Mouse (Mus musculus): ENCODE measurements around the gene Gm597. TPM values are rescaled to one million over a fixed set of nuclear protein-coding genes. Genes with fewer than 3 reads are reported as not detected.

Gene Gm597
- not detected for total RNA-seq (2021)

- DNase-seq (ENCODE audit: extremely low spot score in 1 of 2, low spot score in 1 of 2) = no peak
Measured at GRCm38 (mm10) chr1:28780152-28780551, at the start of gene Gm597. Gene Gm597, minus strand, starts transcription at chr1:28780252.

- no peak for DNase-seq (ENCODE audit: extremely low spot score in 1 of 2, low spot score in 1 of 2)
Measured at GRCm38 (mm10) chr1:28807689-28808088, 27.6 kb upstream of the Gm597 start.

- no peak for DNase-seq (ENCODE audit: extremely low spot score in 1 of 2, low spot score in 1 of 2)
Measured at GRCm38 (mm10) chr1:28806618-28807017, 26.6 kb upstream of the Gm597 start.

GRCm38 (mm10) chr1:28800881-28801280 lies 20.8 kb upstream of the Gm597 start:
- peak in 1 of 2 experiments; percentile 17 for DNase-seq (ENCODE audit: extremely low spot score in 1 of 2, low spot score in 1 of 2)
